Mouse (Mus musculus) erythroid progenitor cell, adult 5-6 weeks (primary cell): ENCODE measurements at regions not wholly inside any gene's neighbourhood (a gene's known extent, or its start where the extent isn't known, plus 50 kb on each side); places are given as distances from the start of the nearest gene placed in this dataset.

ENCODE experiments used
- ATAC-seq: replicated peaks from 2 replicates; pipeline ENCODE4 v1.8.0; 2016; ENCODE audit warnings: moderate number of reproducible peaks, mild to moderate bottlenecking, moderate TSS enrichment, inconsistent platforms; ENCODE audit not compliant: poor library complexity, low FRiP score, severe bottlenecking

DNA sequence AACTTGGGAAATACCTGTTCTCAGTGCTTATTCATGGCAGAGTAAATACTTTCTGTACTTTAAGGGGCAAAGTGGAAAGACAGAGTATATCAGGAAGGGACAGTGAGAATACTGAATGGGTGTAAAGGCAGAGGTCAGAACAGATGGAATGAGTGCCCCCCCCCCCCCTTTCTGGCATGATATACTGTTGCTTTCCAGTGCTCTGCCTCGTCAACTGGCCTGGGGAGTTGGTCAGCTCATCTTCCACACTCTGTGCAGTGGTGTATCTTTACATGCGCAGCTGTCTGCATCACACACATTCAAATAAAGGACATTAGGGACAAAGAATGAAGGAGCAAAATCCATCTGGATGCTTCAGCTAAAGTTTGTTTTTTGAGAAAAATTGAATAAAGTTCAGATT lies 668.5 kb upstream of the Zeb2 start:
- no peak for ATAC-seq

DNA sequence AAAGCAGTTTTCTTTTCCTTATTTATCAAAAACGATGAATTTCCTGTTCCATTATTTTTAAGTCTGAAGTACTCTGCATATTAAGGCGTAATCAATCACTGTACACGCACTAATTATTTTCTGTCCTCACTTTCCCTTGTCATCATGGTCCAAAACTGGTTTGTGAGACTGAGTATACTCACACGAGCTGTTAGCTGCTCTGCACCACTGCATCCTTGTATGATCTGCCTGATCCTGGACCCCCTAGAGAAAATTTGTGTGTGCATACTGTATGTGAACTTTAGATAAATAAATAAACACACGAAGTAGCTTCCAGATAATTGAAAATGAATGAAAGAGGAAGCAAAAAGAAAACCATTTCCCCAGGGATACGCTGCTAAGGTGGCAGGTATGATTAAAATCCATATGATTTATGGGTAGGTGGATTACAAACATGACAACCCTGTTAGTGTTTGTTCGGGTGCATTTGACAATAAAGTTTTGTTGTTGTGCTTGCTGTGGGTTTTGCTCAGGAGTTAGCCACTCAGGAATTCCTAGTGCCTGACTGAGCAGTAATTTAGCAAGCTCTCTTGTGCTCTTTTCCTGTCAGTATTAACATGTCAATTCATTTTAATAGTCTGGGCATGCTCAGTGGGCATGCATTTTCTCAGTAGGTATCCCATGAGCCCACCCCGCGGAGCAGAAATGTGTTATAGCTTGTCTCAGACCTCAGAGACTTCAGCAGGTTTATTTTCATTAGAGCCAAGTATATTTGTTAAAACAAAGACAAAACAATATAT lies 666.6 kb upstream of the Zeb2 start:
- no peak for ATAC-seq

DNA sequence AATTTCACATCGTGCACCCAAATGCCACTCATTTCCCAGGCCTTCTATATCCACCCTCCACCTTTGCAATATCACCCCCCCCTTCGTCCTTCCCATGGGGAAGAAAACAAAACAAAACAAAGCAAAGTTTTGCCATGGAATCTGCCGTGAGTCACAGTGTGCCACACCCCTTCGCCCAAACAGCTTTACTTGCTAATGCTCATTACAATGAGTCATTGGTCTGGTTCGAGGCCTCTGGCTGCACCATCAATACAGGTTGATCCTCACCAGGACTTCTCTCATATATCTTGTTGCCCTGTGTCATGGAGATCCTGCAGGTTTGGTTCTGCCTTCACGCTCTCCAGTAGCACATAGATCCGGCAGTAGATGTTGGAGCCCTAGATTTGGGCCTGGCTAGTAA lies 660.3 kb upstream of the Zeb2 start:
- no peak for ATAC-seq

DNA sequence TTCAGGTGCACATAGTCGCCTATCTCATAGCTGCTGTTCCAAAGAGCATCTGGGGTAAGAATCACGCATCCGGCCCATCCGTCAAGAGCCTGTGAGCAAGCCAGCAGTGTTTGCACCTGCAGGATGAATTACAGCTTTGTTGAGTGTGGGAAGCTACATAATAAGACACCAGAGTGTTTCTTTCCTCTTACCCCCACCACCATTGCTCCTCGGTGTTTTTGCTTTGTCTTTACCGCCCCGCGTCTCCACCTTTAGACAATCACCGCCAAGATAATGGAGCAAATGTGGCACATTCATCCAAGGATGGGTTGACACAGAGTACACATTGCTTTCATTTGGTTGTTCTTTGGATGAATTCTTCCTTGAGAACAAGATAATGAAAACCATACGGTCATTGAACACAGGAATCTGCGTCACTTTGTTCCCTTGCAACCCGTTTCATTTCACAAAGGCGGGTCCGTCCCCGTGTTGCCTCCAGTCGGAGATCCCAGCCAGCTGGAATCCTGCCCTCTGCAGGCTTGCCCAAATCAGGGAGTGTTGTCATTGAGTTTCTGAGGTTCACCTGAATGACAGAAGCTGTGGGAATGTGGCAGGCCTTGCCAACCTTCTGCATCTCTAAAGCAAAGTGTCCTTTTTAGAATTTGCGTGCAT lies 659.4 kb upstream of the Zeb2 start:
- no peak for ATAC-seq

DNA sequence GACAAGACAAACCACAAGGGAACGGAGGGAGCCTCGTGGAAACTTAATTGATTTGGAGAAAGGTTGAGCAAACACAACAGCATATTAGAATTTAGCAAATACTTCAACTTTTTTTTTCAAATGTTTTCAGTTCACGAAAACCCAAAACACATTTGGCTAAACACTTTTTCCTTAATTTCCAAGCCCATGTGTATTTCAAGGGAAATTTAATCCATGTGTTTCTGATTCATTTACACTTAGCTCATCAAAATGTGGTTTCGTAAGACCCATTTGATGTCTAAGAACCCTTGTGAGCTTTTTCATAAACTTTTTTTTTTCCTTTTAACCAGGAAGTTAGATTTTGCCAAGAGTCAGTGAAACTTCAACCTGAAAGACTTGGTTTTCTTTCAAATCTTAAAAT lies 658.5 kb upstream of the Zeb2 start:
- no peak for ATAC-seq

DNA sequence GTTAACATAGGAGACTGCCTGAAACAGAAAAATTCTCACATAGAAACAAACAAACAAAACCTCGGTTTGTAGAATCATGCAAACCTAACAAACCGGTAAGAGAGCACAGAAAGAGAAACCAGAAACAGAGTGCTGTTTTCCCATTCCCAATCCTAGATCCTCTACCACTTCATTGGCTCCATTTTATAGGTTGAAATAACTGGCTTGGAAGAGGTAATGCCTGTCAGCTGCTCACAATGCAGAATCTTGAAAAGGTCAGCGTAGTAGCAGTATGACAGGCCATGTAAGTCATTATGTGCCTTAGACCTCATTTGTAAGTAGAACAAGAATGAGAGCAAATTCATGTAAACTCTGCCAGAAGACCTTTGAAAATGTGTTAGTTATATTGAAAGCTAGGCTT lies 657.2 kb upstream of the Zeb2 start:
- no peak for ATAC-seq

DNA sequence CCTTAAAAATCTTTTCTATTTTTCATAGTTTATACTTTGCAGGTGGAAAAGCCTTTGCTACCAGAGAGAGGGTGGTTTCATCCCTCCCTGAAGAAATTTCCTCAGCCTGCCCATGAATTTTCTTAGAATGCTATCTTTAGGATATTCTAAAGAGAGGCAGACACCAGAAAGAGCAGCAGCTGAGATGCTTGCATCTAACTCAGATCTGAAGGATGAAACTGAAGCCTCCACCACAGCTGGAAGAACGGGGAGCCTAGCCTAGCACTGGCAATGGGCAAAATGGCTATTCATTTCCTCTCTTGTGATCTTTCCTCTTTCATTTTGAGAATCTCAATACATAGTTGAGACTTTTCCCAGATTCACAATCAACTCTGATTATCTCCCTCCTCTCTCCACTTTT lies 640.0 kb upstream of the Zeb2 start:
- ATAC-seq = no peak

DNA sequence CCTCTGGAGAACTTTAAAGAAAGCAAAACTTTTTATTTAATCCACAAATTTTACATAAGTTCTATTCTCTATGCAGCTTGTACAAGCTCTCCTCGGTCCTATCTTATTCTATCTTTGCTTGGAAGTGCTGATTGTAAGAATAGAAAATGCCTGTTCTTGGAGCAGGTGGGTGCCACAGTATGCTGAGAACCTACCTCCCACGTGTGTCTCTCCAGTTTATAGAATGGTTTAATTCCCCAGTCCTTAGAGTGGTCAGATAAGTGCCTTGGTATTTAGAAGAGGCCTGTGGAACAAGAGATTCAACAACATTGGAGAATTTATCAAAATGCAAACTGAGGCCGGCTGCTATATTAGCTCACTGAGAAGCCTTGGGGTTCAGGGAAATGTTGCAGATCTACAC lies 639.2 kb upstream of the Zeb2 start:
- no peak for ATAC-seq

DNA sequence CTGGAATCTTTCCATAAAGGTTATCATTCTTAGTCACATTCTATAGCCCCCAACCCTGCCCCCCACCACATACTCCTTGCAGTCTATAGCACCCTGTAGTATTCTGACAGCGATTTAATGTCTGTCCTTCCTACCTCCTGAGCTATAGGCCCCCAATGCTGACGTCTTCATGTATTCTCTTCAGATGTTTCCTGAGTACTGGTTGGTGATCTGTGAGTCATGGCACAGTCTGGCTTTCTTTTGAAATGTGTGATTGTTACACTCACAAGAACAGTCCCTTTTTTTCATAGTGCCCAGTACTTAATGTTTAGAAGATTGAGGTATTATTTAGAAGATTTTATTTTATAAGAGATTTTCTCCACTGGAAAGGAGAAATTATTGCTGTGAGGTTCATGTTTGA lies 634.6 kb upstream of the Zeb2 start:
- ATAC-seq = no peak

DNA sequence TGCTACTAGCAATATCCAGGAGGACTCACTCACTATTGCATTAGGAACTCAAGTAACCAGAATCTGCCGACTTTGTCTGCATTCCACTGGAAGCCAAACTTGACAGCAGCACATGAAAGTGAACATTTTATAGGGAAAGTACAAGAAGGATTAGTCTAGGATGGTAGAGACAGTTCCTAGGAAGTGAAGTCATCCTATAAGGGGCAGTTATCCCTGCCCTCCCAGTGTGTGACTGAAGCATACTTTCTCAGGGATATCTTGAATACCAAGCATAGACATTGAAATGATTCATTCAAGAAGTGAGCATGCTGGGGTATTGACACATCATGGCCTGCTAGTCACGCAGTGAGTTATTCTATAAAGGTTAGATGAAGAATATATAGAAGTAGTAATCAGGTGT lies 632.2 kb upstream of the Zeb2 start:
- no peak for ATAC-seq

DNA sequence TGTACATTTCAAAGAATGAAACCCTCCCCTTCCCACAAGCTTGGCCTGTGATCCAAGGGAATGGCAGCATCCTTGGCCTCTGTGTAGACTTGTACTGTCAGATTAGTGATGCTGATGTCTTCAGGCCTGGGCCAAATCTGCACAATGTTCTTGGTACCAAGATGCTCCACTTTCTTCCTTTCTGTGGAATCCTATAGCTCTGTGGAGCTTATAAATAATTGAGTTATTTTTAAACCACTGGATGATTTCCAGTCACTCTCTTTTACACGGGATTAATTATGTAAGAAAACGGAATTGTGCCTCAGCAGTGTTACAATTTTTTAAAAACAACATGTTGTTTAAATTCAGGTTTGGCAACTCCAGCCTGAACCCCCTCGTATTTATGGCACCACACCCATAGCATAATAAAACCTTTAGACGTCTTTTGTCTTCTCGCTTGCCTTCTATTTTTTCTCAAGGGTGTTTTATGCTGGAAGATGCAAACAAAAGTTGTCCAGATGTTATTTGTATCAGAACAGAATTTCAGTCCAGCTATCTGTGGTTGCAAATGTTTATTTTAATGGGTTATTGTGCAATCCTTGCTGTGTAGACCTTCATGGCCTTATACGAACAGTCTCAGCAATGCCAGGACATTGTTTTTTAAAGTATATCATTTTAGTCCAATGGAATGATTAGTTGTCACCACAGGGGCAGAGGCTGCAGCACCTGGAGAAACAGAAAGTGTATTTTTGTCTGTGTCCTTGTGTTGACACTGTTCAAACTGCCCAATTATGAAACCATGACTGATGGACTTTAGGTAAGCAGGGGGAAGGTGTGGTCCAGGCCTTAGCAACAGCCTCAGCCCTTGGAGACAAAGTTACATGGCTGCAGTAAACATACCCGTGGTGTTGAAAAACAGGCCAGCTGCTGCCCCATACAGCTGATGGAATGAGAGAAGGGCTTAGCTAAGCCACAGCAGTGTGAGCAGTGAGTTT lies 630.4 kb upstream of the Zeb2 start:
- ATAC-seq = no peak

DNA sequence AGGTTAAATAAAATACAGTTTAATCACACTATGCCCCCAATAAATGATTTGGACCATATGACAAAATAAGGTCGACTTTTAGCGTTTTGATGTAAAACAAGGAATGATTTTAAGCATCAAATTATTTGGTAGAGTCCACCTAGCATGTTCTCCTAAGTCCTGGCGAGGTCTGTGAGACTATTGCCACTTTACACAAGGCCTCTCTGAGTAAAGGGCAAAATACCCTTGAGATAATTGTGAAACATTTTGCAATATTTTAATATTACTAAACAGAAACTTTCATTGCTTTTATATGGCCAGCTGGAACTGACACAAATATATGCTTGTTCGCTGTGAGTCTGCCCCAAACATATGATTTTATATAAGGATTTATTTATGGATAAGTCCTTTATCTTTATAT lies 629.4 kb upstream of the Zeb2 start:
- ATAC-seq = no peak

DNA sequence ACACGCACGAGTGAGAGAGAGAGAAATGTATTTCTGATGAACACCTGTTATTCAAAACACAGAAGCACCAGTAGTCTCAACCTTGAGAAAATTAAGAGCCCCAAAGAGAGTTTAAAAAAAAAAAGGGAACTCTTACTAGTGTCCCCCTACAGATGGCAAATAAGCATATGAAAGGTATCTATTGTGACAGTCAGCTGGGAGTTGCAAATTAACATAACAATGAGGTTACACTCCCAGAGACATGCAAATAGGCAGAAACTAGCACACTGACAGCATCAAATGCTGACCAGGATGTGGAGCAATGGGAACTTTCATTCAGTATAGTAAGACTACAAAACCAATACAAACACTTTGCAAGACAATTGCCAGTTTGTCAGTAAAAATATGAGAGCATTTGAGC lies 619.1 kb upstream of the Zeb2 start:
- no peak for ATAC-seq

DNA sequence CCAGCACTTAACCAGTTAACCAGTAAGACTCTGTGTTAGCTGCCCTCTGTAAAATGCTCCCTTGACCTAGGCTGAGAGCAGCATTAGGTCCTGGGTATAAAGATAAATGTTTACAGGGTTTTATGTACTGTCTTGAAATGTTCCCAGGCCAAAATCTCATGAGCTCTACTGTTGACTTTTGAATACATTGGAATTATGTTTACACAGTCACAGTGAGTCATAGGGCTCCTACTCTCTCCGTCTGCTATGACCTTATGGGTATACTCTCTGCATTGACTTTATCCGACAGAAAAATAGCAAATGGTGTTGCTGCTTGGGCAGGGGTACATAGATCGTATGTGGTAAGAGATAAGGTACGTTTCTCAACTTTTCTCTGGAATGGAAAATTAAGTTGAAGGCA lies 596.8 kb upstream of the Zeb2 start:
- no peak for ATAC-seq

DNA sequence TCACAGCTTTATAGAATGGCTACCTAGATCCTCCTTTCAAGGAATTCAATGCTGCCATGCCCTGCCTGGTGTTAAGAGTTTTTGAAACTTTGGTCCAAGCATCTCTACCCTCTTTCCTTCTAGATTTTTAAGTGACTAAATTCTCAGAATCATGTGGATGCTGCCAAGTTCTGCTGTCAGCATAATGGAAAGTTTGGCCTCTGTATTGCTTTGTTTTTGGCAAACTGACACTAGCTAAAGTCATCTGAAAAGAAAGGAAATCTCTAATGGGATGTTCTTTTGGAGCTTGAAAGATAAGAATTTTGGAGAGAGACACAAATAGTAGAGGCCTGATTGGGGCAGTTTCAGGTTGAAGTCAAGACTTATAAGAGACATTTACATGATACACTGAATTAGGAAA lies 589.8 kb upstream of the Zeb2 start:
- ATAC-seq = no peak

DNA sequence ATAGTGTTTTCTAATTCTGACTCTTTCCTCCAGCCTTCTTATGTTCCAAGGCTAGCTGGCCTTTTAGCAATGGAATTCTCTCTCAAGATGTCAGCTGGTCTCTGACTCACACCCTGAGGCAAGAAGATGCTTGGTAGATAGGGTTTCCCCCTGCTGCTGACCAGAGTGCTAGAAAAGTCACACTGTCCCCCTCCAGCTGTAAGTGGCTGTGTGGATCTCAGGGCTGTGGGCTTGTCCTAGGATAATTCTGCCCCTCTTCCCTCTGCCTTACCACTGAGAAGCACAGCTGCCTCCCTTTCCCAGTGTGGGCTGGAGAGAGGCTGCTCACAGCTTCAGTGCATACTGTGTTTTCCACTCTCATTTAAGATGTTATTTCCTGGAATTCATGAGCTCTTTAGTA lies 585.3 kb upstream of the Zeb2 start:
- no peak for ATAC-seq

DNA sequence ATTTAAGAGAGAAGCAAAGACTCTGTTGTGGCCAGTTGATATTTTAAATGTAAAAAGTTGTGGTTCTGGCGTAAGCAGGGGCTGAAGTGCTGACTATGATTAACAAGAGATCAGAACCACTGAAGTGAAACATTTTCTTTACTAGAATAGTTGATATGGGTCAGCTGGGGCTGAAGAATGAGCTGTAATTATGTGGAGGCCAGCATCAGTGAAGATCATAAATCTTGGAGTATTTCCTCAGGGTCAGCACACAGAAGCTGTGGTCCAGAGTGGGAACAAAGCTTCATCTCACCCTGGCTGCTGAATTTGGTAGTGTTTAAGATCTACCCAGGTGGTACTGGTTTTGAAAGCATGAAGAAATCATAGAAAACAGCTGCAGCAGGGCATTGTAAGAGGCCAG lies 583.4 kb upstream of the Zeb2 start:
- no peak for ATAC-seq

DNA sequence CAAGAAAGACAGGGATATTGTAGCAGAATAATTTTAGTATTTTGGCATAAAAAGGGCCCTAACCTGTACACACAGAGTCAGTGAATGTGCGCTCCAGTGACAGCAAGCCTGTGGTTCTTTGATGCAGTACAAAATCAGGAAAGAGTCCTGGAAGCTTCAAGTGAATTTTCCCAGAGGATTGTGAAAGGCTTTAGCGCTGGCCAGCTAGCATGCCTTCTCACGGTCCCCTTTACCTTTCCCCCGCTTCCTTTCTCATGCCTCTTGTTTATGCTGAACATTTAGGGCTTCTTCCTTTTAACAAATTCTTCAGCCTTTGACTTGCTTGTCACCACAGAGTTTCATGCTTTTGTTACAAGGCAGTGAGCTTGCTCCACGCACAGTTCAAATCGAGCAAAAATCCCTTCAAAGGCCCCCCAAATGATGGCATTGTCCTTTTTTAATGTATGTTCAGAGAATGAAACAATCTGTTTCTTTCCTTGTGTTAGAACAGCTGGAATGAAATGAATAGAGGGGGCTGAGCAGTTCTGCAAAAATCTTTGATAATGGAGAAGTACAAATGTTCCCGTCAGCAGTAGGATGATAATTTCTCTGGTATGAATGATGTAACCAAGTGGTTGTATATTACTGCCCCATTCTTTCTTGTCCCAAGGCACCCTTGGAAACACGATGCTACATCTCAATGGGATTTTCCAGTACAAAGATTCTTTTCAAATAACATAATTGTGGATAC lies 576.3 kb upstream of the Zeb2 start:
- ATAC-seq = no peak

DNA sequence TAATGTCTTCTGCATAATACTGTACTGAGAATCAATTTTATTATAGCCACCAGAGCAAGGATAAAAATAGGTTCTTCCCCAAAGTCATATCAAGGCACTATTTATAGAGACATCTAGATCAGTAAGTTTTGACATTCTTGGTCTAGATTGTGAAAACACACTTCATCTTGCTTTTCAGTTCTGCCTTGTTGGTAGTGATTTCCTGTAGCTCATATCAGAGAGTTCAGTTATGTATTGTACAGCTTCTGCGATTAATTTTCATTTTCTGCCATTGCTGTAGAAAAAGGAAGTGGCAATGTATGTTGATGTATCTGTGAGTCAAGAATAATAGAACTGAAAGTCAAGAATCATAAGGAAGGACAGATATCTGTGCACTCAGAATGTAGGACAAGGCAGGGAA lies 575.6 kb upstream of the Zeb2 start:
- no peak for ATAC-seq

DNA sequence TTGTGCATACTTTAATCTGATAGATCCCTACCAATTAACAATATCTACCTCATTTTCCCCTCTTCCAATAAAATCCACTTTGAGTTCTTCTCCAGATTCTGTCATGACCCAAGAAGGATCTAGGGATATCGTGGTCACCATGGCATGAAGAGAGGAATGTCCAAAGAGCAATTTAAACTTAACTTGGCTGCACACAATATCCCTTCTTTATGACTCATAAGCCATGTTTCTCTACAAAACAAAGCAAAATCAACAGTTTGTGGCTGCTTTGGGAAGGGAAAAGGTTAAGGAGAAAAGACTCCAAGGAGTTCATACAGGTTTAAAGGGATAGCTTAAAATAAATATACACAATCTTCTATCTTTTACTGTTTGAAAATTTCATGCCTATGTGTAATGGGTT lies 571.8 kb upstream of the Zeb2 start:
- no peak for ATAC-seq
